Mouse (Mus musculus): ENCODE measurements around the gene Dmxl2. TPM values are rescaled to one million over a fixed set of nuclear protein-coding genes. Genes with fewer than 3 reads are reported as not detected.

The Dmxl2 gene
- 18.3 and 19.1 TPM in 2 replicates for total RNA-seq (2021)
- long read RNA-seq, partial matches to known transcripts, result 2 of 2 reads
- long read RNA-seq, other reads (novel, unspliced or antisense), result 0 of 2 reads

GRCm38 (mm10) chr9:54501453-54502110 lies at the start of gene Dmxl2:
TSS of gene Dmxl2 (minus strand) at chr9:54501626.
- peak; percentile 92 for DNase-seq

GRCm38 (mm10) chr9:54549433-54549832 lies 48.0 kb upstream of the Dmxl2 start:
- no peak for DNase-seq

- peak; percentile 78 for DNase-seq
Observed at GRCm38 (mm10) chr9:54547536-54547935, 46.1 kb upstream of the Dmxl2 start.

GRCm38 (mm10) chr9:54544954-54545315 lies 43.5 kb upstream of the Dmxl2 start:
- no peak for DNase-seq

GRCm38 (mm10) chr9:54544212-54544953 lies 43.0 kb upstream of the Dmxl2 start:
- DNase-seq, result no peak

GRCm38 (mm10) chr9:54540801-54541200 lies 39.4 kb upstream of the Dmxl2 start:
- DNase-seq, result no peak

GRCm38 (mm10) chr9:54538684-54539083 lies 37.3 kb upstream of the Dmxl2 start, which contains the start of gene Sh2d7:
TSS of gene Sh2d7 (plus strand) at chr9:54538984.
- DNase-seq, result no peak

- no peak for DNase-seq
Observed at GRCm38 (mm10) chr9:54538244-54538643, 36.8 kb upstream of the Dmxl2 start.

- DNase-seq, result no peak
Observed at GRCm38 (mm10) chr9:54537480-54537879, 36.1 kb upstream of the Dmxl2 start.

- DNase-seq, result no peak
Observed at GRCm38 (mm10) chr9:54537030-54537429, 35.6 kb upstream of the Dmxl2 start.

GRCm38 (mm10) chr9:54536236-54536635 lies 34.8 kb upstream of the Dmxl2 start:
- DNase-seq, result peak; percentile 21

- DNase-seq, result peak; percentile 27
Observed at GRCm38 (mm10) chr9:54533975-54534374, 32.5 kb upstream of the Dmxl2 start.

- DNase-seq, result no peak
Observed at GRCm38 (mm10) chr9:54532926-54533325, 31.5 kb upstream of the Dmxl2 start.

- no peak for DNase-seq
Observed at GRCm38 (mm10) chr9:54531421-54531820, 30.0 kb upstream of the Dmxl2 start.

- no peak for DNase-seq
Observed at GRCm38 (mm10) chr9:54530836-54531235, 29.4 kb upstream of the Dmxl2 start.

GRCm38 (mm10) chr9:54529950-54530349 lies 28.5 kb upstream of the Dmxl2 start:
- no peak for DNase-seq

GRCm38 (mm10) chr9:54527694-54528093 lies 26.3 kb upstream of the Dmxl2 start:
- no peak for DNase-seq

- no peak for DNase-seq
Observed at GRCm38 (mm10) chr9:54520286-54520685, 18.9 kb upstream of the Dmxl2 start.

GRCm38 (mm10) chr9:54518921-54519320 lies 17.5 kb upstream of the Dmxl2 start:
- DNase-seq, result no peak

- DNase-seq, result no peak
Observed at GRCm38 (mm10) chr9:54515991-54516390, 14.6 kb upstream of the Dmxl2 start.

- no peak for DNase-seq
Observed at GRCm38 (mm10) chr9:54502873-54503272, 1.4 kb upstream of the Dmxl2 start.

GRCm38 (mm10) chr9:54502111-54502495 lies 677 bp upstream of the Dmxl2 start:
- no peak for DNase-seq

GRCm38 (mm10) chr9:54500832-54501452 lies 484 bp downstream of the Dmxl2 start:
- peak; percentile 41 for DNase-seq
